Mouse (Mus musculus) forebrain, embryonic 16.5 days (tissue): ENCODE measurements around the gene Acadvl. TPM values are rescaled to one million over a fixed set of nuclear protein-coding genes. Genes with fewer than 3 reads are reported as not detected.
"Not testable (repeated sequence)": the region's sequence is repeated elsewhere in the genome, so short reads cannot be mapped to it uniquely, and the experiment has no call there.

Source experiments
- ATAC-seq: fragments of 200-750 bp; cut with Nextera tagmentation; 2 replicates; pipeline ENCODE4 v1.8.0; 2017; ENCODE audit warnings: mild to moderate bottlenecking, moderate library complexity
- H3K27ac ChIP-seq: fragments of 300-500 bp; sonication (generic); 2 replicates; pipeline ENCODE4 v1.5.1; 2014; ENCODE audit warnings: low read length, control low read depth
- H3K27me3 ChIP-seq: fragments of 300-500 bp; sonication (generic); replicated peaks from 2 replicates; pipeline ENCODE4 v1.6.1; 2014; ENCODE audit warnings: low read length; ENCODE audit not compliant: control insufficient read depth, insufficient read depth
- H3K36me3 ChIP-seq: fragments of 300-500 bp; sonication (generic); 2 replicates; pipeline ENCODE4 v1.6.1; 2014; ENCODE audit not compliant: control insufficient read depth, insufficient read depth
- H3K4me1 ChIP-seq: fragments of 300-500 bp; sonication (generic); replicated peaks from 2 replicates; pipeline ENCODE4 v1.6.1; 2014; ENCODE audit warnings: low read length; ENCODE audit not compliant: control insufficient read depth, insufficient read depth
- H3K4me2 ChIP-seq: fragments of 300-500 bp; sonication (generic); 2 replicates; pipeline ENCODE4 v1.6.1; 2014; ENCODE audit warnings: mild to moderate bottlenecking, low read length, control low read depth
- H3K4me3 ChIP-seq: fragments of 300-500 bp; sonication (generic); replicated peaks from 2 replicates; pipeline ENCODE4 v1.5.1; 2014; ENCODE audit warnings: mild to moderate bottlenecking, low read length, control low read depth
- H3K9ac ChIP-seq: fragments of 300-500 bp; sonication (generic); replicated peaks from 2 replicates; pipeline ENCODE4 v1.6.1; 2014; ENCODE audit warnings: low read depth, low read length, control low read depth
- H3K9me3 ChIP-seq: fragments of 300-500 bp; sonication (generic); 2 replicates; pipeline ENCODE4 v1.6.1; 2016; ENCODE audit warnings: low read length; ENCODE audit not compliant: control insufficient read depth
- WGBS: fragments of 180-500 bp; shearing (Covaris S2); extraction: QIAGEN DNeasy Blood & Tissue Kit; methylation state at CpG from one replicate; pipeline ENCODE4 v1.1.7; 2014; 5-methylcytosine and 5-hydroxymethylcytosine counted together
- polyA plus RNA-seq: library from polyadenylated mRNA; unstranded; fragments of >200 nt; fragmentation: Nextera tagmentation; extraction: Ambion mirVana; gene quantifications from 2 replicates; pipeline ENCODE4 v1.2.1, GENCODE M21; 2015

Gene Acadvl
- polyA plus RNA-seq, 1 experiment from 2014 or later: 60.6 TPM

- WGBS: 5% methylated on average over 7 of the region's 8 CpGs
- Histone ChIP-seq H3K9me3 (no peaks in the 10 kb centered on the region), H3K4me3 (peak overlapping the region; percentile 72), H3K4me1 (peaks cover 72% of the 10 kb centered on the region), H3K36me3 (no peaks in the 10 kb centered on the region), H3K4me2 (peak overlapping the region; percentile 83), H3K27me3 (no peaks in the 10 kb centered on the region), H3K27ac (peak overlapping the region; percentile 95), H3K9ac (peak overlapping the region; percentile 92)
- no peak for ATAC-seq
Measured at GRCm38 (mm10) chr11:70020022-70020631, 4.9 kb upstream of the Acadvl start.

- Histone ChIP-seq H3K9ac (peak overlapping the region; percentile 92), H3K27me3 (no peaks in the 10 kb centered on the region), H3K9me3 (no peaks in the 10 kb centered on the region), H3K27ac (peak overlapping the region; percentile 95), H3K4me1 (peaks cover 71% of the 10 kb centered on the region), H3K4me3 (peak overlapping the region; percentile 72), H3K36me3 (no peaks in the 10 kb centered on the region), H3K4me2 (peak overlapping the region; percentile 83)
- 0% methylated on average over 1 of the region's 2 CpGs for WGBS
- ATAC-seq: no peak
Measured at GRCm38 (mm10) chr11:70019495-70020021, 4.3 kb upstream of the Acadvl start.

- H3K27me3 ChIP-seq: no peaks in the 10 kb centered on the region
Measured at GRCm38 (mm10) chr11:70018131-70018990, 3.1 kb upstream of the Acadvl start.

GRCm38 (mm10) chr11:70017199-70017767 lies 2.1 kb upstream of the Acadvl start:
- no peaks in the 10 kb centered on the region for H3K9me3 ChIP-seq
- no peak for ATAC-seq
- WGBS: 33% methylated on average over 7 of the region's 7 CpGs
- peak overlapping the region; percentile 95; the same call in 1 of the 2 replicates for H3K27ac ChIP-seq
- no peaks in the 10 kb centered on the region for H3K27me3 ChIP-seq
- peak overlapping the region; percentile 92 for H3K9ac ChIP-seq
- H3K36me3 ChIP-seq: no peaks in the 10 kb centered on the region
- no peak overlapping the region; the same call in 1 of the 2 replicates for H3K4me3 ChIP-seq
- peak overlapping the region; percentile 83 for H3K4me2 ChIP-seq
- peaks cover 52% of the 10 kb centered on the region for H3K4me1 ChIP-seq

More at GRCm38 (mm10) chr11:70018131-70018990, 3.1 kb upstream of the Acadvl start:
- Histone ChIP-seq H3K9ac (peak overlapping the region; percentile 92), H3K4me3 (peak overlapping the region; percentile 72), H3K4me1 (peaks cover 63% of the 10 kb centered on the region), H3K9me3 (no peaks in the 10 kb centered on the region), H3K27ac (peak overlapping the region; percentile 95), H3K4me2 (peak overlapping the region; percentile 83), H3K36me3 (no peaks in the 10 kb centered on the region)
- WGBS: under 1% methylated on average over 22 of the region's 25 CpGs
- ATAC-seq: no peak

- WGBS: 62% methylated on average over 3 of the region's 3 CpGs
- H3K36me3 ChIP-seq: peaks cover 1% of the 10 kb centered on the region
- H3K27me3 ChIP-seq: no peaks in the 10 kb centered on the region
- peak within 1 kb of the TSS; percentile 83 for H3K4me2 ChIP-seq
- peaks cover 47% of the 10 kb centered on the region for H3K4me1 ChIP-seq
- H3K9me3 ChIP-seq: no peaks in the 10 kb centered on the region
- no peak for ATAC-seq
- H3K27ac ChIP-seq: peak within 1 kb of the TSS; percentile 95
- H3K4me3 ChIP-seq: peak within 1 kb of the TSS; percentile 72
- H3K9ac ChIP-seq: peak within 1 kb of the TSS; percentile 92
Measured at GRCm38 (mm10) chr11:70016669-70017068, 1.5 kb upstream of the Acadvl start, which contains the start of gene Dlg4. TSS of gene Dlg4 (plus strand) at chr11:70016942.

- H3K4me2 ChIP-seq, H3K27ac ChIP-seq, H3K36me3 ChIP-seq, ATAC-seq, H3K9me3 ChIP-seq, H3K4me3 ChIP-seq, H3K27me3 ChIP-seq, H3K9ac ChIP-seq: not testable (repeated sequence)
- WGBS: 82% methylated on average over 2 of the region's 2 CpGs
- H3K4me1 ChIP-seq: peaks cover 47% of the 10 kb centered on the region
Measured at GRCm38 (mm10) chr11:70016177-70016576, 966 bp upstream of the Acadvl start.

- ATAC-seq: no peak
Measured at GRCm38 (mm10) chr11:70015677-70016076, 466 bp upstream of the Acadvl start.

GRCm38 (mm10) chr11:70014051-70014450 lies 1.2 kb downstream of the Acadvl start:
- 63% methylated on average over 5 of the region's 5 CpGs for WGBS
- ATAC-seq: no peak
- peaks cover 22% of the 10 kb centered on the region for H3K36me3 ChIP-seq
- H3K27ac ChIP-seq: no peak overlapping the region
- H3K4me2 ChIP-seq: no peak overlapping the region
- no peak overlapping the region for H3K9ac ChIP-seq
- H3K9me3 ChIP-seq: no peaks in the 10 kb centered on the region
- peaks cover 28% of the 10 kb centered on the region for H3K4me1 ChIP-seq
- H3K27me3 ChIP-seq: no peaks in the 10 kb centered on the region
- H3K4me3 ChIP-seq: no peak overlapping the region

More at GRCm38 (mm10) chr11:70015677-70016076, 466 bp upstream of the Acadvl start:
- Histone ChIP-seq H3K9me3 (no peaks in the 10 kb centered on the region), H3K4me2 (peak overlapping the region; percentile 80), H3K27ac (no peak overlapping the region), H3K9ac (no peak overlapping the region), H3K36me3 (peaks cover 11% of the 10 kb centered on the region), H3K27me3 (no peaks in the 10 kb centered on the region), H3K4me1 (peaks cover 45% of the 10 kb centered on the region), H3K4me3 (no peak overlapping the region; the same call in 1 of the 2 replicates)
- 73% methylated on average over 6 of the region's 6 CpGs for WGBS

- Histone ChIP-seq H3K27me3 (no peaks in the 10 kb centered on the region), H3K9ac (no peak overlapping the region), H3K9me3 (no peaks in the 10 kb centered on the region), H3K27ac (no peak overlapping the region), H3K4me2 (no peak overlapping the region), H3K4me1 (peaks cover 23% of the 10 kb centered on the region), H3K4me3 (no peak overlapping the region), H3K36me3 (peaks cover 27% of the 10 kb centered on the region)
- WGBS: 94% methylated on average over 3 of the region's 3 CpGs
- no peak for ATAC-seq
Measured at GRCm38 (mm10) chr11:70013408-70013807, 1.8 kb downstream of the Acadvl start.
